Mouse (Mus musculus): Measurements from ENCODE around the gene Fyb.

Fyb gene

DNA sequence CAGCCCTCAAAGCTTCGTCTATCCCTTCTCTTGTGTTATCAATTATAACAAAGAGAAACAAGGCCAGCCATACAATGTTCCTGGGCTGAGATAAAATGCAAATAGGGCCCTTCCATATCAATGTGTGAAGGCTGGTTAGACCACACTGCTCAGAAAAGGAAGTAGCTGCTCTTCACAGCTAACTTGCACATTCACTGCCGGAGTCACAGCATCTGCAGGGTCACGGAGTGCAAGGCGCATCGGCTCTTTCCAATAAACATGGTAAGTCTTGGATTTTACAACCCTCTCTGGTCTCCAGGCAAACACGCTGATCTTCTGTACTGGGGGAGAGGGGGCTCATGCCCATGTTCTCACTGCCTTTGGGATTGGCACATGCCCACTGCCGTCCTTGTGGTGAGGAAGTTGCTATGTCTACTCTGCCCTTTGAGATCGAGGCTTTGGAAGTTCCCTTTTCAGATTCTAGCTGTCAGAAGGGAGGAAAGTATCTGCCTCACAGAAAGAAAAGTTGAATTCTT, at the start of gene Fyb:
Fyb (plus strand) TSS at position 201 of the 515 bp plus-strand sequence.
- peak; percentile 34 to 42 for DNase-seq (ENCODE audit: low read depth in 2 of 2, low spot score in 2 of 2)

DNA sequence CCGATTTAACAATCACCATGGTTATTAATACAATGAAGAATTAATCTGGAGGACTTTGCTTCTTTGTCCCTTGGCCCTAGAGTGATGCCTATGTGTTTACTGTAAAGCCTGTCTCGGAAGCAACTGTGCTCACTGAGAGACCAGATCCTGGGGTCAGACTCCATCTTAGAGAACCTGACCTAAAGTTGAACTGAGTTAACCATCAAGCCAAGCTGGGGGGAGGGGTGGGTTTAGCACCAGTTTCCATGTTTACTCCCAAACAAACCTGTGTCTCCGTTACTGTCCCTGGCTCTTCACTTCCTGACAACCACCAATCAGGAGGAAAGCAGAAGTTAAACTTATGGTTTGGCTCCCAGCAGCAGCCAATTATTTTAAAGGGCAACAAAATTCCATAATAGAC, 39.1 kb upstream of the Fyb start:
- DNase-seq (ENCODE audit: low read depth in 2 of 2, low spot score in 2 of 2), result no peak

DNA sequence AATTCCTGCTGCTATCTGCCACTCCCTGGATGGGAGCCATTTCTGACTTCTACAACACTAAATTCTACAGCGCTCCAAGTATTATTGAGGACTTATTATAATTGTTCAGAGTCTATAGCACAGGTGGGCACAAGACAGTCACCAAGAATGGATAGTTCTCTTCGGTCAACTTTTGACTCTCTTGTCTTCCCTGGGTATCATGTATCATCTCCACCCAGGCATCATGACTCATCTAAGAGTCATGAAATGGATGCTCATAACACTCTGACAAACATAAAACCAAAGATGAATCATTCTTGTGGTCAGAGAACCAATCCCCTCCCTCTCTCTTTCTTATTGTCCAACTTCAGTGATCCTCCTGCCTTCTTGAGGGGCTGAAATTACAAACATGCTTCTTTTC, 30.3 kb upstream of the Fyb start:
- no peak for DNase-seq (ENCODE audit: low read depth in 2 of 2, low spot score in 2 of 2)

DNA sequence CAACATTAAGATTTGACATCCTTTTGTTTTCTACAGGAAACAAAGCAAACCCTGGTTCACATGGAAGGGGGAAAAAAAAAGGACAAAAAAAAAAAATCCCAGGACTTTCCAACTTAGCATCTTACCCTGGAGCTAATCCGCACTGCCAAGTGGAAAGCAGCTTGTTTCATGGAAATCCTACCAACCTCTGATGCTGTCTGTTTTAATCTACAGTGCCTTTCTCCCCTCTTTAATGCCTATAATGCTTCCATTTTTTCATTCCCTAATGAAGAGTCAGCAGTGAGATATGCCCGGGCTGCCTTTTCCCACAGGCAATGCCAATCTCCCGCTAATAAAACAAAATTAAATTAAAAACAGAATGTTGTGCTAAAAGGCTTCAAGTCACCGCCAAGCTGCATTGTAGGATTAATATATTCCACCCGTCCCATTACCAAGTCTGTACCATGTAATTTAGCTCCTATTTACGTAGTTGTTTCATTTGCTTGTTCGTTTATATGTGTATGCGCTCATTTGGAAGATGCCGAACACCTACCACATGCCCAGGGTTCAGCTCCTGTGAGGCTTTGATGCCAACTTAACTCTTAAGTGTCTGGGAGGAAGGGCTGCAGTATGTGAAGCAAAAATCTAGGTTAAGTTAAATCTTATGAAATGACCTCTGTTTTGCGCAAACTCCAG, 24.1 kb upstream of the Fyb start:
- no peak for DNase-seq (ENCODE audit: low read depth in 2 of 2, low spot score in 2 of 2)

DNA sequence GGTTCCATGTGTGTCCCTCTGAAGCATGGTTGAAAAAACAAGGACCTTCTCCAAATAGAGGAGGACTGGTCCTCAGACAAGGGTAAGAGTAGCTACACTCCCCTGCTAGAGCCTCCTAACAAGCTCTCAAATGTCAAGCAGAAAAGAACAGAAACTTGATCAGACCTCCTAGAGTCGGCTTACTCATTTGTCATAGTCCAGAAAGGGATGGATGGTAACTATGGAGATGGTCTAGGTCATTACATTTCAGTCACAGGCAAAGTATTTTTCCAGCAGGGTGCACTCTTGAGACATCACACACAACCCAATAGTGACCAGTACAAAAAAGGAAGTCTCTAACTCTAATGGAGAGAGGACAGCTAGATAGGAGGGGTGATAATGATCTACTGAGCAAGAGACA, 21.9 kb upstream of the Fyb start:
- no peak for DNase-seq (ENCODE audit: low read depth in 2 of 2, low spot score in 2 of 2)

DNA sequence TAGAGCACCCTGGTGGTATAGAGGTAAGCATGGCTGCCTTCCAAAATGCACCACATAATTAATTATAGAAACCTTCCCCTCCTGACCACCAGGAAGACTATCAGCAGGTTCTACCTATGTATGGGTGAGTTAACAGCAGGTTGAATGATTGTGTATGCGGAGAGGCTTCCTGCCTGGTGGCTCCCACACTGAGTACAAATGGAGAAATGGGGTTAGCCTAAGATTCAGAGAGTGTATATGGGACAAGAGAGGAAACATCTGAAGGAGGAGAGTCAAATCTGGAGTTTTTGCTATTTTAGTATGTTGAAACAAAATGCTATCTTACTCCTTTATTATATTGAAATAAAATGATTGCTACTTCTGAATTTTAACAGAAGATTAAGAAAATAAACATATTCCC, 5.1 kb upstream of the Fyb start:
- no peak for DNase-seq (ENCODE audit: low read depth in 2 of 2, low spot score in 2 of 2)

DNA sequence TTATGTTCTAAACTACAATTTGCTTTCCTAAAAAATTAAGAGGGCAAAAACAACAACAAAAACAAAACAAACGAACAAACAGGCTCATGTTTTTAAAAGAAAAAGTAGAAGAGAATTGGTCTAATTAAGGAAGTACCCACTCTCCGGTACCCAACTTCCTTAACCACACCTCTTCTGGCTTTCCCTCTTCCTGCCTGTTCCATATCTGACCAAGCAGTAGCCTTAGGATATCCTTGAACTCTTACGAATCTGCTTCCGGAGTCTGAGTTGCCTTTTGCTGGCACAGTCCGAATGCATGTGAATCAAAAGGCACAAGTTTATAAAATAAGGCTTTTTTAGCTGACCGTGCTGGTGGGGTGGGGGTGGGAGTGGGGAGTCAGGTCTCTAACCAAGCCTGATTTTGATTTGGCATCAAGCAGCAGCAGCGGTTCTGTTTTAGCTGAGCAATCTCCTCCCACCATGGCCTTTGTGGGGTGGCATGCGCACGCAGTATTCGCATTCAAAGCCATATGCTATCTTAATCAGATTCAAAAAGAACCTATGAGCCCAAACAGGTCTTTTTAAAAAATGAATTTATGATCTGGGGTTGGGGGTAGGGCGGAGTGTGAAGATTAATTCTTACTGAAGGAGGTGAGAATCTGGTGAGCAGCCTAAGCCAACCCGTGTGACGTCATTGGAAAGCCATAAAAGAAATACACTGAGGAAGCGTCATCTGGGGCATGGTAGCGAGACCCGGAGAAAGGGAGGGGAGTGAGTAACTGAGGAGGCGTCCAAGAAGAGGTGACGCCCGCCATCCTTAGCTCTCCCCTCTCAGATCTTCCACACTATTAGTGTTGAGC, 3.0 kb upstream of the Fyb start:
- no peak for DNase-seq (ENCODE audit: low read depth in 2 of 2, low spot score in 2 of 2)

DNA sequence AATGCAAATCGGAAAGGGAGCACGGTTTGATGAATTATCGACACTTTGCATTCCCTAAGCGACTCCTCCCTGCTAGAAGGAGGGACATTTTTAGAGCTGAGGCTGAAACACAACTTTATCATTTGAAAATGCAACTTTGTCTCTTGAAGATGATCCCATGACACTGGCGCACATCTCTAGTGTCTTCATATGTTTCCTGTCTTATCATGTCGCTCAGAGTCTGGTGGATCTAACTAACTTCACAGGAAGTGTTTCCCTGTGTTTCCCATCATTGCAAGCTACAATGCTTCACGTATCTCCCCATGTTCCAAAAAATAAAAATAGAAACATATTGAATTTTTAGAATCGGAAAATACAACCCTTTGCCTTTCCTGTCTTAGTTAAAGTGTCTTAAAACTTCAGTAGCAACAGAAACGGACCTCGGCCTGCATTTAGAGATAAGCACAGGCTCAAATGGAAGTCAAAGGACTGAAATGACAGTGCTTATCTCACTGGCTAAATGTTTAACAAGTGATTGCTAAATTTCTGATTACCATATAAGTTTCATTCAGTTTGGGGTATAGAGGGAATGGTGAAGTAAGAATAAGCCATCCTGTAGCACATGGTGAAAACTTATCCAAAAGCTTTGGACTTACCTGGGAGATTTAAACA, 2.0 kb upstream of the Fyb start:
- no peak for DNase-seq (ENCODE audit: low read depth in 2 of 2, low spot score in 2 of 2)

DNA sequence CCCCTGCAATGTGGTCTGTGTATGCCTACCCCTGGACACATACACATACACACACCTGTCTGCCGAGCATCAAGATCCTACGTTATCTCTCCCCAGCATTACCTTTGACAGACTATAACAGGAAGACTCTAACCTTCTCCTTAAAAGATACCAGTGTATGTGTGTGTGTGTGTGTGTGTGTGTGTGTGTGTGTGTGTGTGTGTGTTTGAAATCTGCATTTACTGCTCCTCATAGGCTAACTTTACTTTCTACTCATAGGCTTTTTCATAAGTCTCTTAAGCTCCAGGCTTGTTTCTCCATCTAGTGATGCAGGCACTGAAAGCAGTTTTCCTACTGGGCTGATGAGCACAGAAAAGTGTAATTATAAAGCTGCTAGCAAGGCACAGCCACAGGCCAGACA, 2.1 kb downstream of the Fyb start:
- DNase-seq (ENCODE audit: low read depth in 2 of 2, low spot score in 2 of 2), result no peak

DNA sequence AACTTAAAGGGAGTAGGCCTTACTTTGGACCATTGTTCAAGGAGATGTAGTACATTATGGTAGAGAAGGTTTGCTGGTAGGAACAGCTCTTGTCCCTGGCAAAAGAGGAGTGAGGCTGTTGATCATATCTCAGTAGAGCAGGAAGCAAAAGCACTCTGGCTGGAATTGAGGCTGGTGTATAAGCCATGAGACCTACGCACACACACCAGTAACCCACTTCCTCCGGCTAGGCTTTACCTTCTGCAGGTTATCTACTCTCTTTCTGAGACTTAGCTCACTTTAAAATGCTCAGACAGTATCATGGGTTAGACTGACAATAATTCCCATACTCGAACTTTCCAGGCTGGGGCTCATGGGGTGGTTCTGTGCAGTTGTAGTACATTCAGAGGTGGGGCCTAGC, 2.7 kb downstream of the Fyb start:
- peak; percentile 34 to 37 for DNase-seq (ENCODE audit: low read depth in 2 of 2, low spot score in 2 of 2)

DNA sequence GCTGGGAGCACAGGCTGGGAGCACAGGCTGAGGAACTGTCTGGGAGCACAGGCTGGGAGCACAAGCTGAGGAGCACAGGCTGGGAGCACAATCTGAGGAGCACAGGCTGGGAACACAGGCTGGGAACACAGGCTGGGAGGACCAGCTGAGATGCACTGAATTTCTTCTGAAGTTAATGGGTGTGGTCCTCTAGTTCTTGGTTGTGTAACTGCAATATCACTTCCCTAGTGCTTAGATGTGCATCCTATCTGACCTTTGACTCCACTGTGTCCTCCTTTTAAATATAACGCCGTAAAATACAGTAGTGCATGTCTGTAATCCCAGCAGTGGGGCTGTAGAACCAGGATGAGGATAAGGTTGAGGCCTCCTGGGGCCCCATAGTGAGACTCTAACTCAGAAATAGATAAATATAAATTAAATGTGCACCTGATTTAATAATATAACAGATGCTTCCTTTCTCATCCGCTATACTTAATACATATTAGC, 11.2 kb downstream of the Fyb start:
- DNase-seq (ENCODE audit: low read depth in 2 of 2, low spot score in 2 of 2), result no peak

DNA sequence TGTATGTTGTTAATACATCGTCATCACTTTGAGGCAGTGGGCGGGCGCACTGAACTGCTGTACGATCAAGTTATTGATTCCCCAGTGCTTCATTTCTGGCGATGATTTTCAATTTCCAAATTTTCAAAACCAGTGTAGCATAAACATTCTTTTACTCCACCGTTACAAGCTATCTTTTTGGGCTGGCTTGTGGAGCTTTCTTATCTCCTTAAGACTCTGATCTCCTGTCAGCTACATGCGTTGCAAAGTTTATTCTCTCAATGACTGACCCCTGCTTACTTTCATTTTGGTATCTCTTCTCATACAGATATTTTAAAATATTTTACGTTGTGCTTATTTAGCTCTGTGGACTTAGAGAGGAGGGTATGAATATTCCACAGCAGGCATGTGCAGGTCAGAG, 11.9 kb downstream of the Fyb start:
- DNase-seq (ENCODE audit: low read depth in 2 of 2, low spot score in 2 of 2), result no peak

DNA sequence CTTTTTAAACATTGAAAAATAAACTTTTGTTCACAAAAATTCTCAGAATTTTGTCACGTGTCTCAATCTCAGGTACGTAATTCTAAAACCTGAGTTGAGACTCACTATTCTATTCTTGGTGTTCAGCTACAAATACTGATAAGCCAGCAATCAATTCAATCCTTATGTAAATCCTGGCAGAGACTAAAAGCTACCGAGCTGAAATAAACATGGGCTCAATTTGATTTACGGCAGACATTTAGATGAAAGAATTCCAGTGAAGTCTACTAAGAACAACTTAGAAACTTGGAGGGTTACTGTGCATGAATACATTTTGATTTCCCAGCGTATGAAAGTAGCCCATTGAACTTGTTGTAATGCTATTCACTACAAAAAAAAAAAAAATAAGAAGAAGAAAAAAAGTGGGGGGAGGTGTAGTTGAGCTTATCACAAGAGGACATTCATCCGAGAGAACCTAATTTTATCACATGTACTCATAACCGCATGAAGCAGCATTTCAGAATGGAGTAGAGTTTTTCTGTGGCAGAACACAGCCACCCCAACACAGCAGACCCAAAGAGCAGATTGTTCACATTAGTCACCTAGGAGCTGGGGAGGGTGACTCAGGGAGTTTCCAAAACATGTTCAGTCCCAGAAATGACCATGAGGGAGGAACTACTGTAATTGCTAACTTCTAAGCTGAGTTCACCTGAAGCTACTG, 17.1 kb downstream of the Fyb start:
- no peak for DNase-seq (ENCODE audit: low read depth in 2 of 2, low spot score in 2 of 2)

DNA sequence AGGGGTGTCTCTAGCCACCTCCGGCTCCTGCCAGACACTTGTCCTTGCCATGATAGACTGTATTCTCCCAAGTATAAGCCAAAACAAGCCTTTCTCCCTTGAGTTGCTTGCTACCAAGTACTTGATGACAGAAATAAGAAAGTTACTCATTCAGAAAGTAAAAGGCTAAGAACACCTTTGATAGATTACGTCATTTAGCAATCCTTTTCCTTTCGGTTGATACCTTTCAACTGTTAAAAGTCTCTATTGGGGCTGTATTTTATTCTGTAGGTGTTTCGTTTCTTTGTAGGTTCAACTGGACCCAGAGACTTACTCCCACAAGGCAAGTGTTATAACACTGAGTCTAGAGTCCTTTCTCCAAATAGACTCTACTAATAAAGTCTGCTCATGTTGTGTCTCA, 26.3 kb downstream of the Fyb start:
- no peak for DNase-seq (ENCODE audit: low read depth in 2 of 2, low spot score in 2 of 2)

DNA sequence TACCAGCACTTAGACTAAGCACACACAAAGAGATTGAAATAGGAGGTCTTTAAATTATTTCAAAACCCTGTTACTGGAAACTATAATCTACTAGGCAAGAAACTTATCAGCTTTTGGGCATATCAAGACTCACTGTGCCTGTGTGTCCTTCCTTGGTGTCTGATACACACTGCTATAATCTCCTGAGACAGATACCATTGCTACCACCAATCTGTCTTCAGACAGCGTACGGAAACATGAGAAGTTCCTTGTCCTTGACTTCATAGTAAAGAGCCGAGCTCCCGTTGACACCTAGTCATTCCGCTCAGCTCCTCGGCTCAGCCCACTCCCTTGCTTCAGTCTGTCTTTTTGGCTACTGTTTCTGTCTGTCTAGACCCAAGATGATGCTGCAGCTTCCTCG, 29.2 kb downstream of the Fyb start:
- DNase-seq (ENCODE audit: low read depth in 2 of 2, low spot score in 2 of 2), result no peak

DNA sequence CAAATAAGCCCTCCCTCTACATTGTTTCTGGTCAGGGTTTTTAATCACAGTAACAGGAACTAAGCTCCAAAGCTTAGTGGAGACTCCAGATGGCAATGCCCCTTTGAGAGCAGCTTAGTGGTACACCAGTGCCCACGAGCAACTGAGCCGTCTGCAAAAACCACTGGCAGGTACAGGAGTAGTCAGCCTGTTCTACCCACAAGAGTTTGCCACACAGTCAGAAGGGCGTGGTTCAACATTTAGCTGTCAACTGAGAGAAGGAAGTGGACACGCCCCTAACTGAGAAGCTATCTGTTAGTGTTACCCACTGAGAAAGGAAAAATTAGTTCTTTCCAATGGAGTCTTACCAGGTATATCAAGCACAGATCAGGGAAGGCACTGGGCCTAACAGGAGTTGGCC, 32.1 kb downstream of the Fyb start:
- peak; percentile 59 to 75 for DNase-seq (ENCODE audit: low read depth in 2 of 2, low spot score in 2 of 2)

DNA sequence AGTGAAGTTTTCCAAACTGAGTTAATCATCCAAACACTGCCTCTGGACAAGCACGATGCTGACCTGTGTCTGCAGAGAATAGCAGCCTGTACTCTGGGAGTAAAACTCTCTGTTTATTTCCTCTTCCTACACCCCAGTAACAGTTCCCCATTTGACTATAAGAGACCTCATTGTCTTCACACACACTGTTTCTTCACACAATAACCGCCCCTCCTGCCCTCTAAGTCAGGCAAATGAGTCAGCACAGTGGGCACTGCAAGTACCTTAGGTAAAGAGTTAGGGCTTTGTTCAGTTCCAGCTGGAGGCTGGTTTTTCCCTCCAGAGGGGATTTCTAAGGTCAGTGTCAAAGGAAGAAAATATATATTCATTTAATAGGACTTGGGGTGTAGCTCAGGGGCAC, 32.9 kb downstream of the Fyb start:
- DNase-seq (ENCODE audit: low read depth in 2 of 2, low spot score in 2 of 2), result no peak

DNA sequence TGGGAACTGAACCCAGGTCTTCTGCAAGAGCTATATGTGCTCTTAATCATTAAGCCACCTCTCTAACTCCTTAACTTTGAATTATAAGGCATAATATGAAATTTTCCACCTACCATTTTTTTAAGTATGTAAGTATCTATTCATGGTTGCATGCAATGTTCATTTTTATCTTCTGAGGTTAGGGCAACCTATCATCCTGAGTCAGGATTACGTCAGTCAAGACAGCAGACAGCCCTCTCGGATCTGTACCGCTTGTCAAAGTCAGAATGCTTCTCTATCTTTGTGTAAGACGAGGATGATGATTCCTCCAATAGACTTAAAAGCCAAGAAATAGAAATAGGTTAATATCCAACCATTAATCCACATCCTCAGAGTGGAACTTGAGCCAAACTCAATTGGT, 33.6 kb downstream of the Fyb start:
- DNase-seq (ENCODE audit: low read depth in 2 of 2, low spot score in 2 of 2), result no peak

DNA sequence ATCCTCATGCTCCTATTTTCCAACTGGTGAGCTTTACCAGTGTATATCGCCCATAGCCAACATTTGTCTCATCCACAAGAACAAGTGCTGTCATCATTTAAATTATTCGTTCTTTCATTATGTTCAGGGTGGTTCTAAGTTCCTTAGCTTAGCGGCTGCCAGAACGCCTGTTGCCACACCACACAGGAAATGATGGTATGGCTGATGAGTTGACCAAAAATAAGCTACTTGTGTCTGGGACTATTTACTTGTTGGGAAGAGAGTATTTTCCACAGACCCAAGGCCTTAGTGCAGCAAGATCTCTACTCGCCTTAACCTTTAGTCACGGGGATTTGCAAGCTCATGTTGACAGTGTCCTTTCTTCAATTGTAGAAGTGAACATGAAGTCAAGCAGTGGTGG, 34.3 kb downstream of the Fyb start:
- DNase-seq (ENCODE audit: low read depth in 2 of 2, low spot score in 2 of 2), result no peak

DNA sequence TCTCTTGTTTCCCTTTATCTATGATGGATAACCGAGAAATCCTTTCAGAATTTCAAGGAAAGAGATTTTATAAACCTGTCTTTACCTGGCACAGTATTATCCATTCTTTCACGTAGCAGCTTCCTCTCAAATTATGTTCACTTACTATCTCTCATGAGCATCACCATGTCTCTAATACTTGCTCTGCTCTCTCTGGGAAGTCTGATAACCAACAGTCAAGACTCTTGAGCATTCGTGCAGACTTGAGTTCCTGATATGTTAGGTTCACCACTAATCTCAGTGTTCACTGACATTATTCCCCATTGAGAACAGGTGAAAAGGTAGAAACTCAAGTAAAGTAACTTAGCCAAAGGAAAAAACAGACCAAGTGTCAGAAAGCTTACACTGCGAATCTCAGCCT, 34.9 kb downstream of the Fyb start:
- no peak for DNase-seq (ENCODE audit: low read depth in 2 of 2, low spot score in 2 of 2)

DNA sequence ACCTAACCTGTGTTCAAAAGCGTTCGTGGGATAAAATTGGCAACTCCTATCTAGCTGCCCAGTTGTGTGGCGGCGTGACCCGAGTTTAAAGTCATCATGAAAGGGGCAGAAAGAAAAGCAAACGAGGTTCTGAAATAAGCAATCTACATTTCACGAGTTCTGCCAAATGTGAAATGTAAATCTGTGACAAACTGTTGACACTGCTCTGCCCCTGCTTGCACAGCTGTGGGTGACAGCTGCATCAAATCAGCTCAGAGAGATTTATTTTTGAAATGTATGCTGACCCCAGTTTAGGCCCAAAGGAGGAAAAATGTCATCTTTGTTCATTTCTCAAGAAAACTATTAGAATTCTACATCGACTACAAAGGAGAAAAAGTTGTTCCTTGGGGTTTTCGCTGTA, 36.5 kb downstream of the Fyb start:
- DNase-seq (ENCODE audit: low read depth in 2 of 2, low spot score in 2 of 2), result no peak
